Mouse (Mus musculus): ENCODE measurements around the gene Prkcz. TPM values are rescaled to one million over a fixed set of nuclear protein-coding genes. Genes with fewer than 3 reads are reported as not detected.

The Prkcz gene
- total and polyA plus RNA-seq, 2 experiments from 2014 or later = 104 to 106 TPM

DNA sequence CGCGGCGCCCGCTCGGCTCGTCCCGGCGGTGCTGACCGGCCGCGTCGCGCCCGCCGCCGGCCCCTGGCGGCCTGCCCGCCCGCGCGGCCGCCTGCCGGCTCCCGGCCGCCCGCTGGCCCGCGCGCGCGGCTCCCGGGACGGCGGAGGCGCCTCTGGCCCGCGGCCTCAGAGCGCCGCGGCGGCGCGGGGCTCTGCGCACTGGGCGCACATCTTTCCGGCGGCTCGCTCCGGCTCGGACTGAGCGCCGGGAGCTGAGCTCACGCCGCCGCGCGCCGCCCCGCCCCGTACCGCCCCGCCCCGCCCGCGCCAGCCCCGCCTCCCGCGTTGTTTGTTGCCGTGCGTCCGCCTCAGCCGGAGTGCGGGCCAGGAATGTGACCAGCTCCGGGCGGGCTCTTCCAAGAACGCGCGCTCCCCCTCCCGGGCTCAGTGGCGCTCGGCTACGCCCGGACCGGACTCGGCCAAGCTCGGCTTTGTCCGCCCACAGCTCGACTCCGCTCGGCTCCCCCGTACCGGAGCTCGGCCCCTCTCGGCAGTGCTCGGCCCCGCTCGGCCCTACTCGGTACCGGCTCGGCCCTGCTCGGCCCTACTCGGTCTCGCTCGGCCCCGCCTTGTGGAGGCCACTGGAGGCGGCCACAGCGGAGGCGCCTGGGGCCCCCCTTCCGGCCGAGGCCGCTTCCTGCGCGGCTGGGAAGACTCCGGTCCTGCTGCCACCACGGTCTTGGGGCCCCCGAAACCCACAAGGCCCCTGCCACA, 138.1 kb downstream of the Prkcz start:
- peaks cover 22% of the 10 kb centered on the region for H3K4me1 ChIP-seq (ENCODE audit: insufficient read depth, low read length)
- peak overlapping the region; percentile 95 for H3K9ac ChIP-seq (replicated peaks; ENCODE audit: low read length, poor library complexity, severe bottlenecking)
- H3K9me3 ChIP-seq (ENCODE audit: low read length) = no peaks in the 10 kb centered on the region
- H3K27ac ChIP-seq (ENCODE audit: low read depth, low read length) = peak overlapping the region; percentile 97
- no peaks in the 10 kb centered on the region for H3K36me3 ChIP-seq (ENCODE audit: insufficient read depth, low read length)
- peak; percentile 100 for ATAC-seq (ENCODE audit: low FRiP score)
- TF ChIP-seq CTCF (IDR thresholded peaks at IDR 0.05) = peak; percentile 47
- peak; percentile 98 for DNase-seq (ENCODE audit: low spot score)
- peak overlapping the region; percentile 80 for H3K4me3 ChIP-seq (ENCODE audit: low read depth, low read length)
- peak overlapping the region; percentile 100 for H3K4me2 ChIP-seq (ENCODE audit: low read depth, low read length, poor library complexity, severe bottlenecking)
- H3K27me3 ChIP-seq (ENCODE audit: insufficient read depth, low read length) = no peaks in the 10 kb centered on the region
- WGBS = under 1% methylated on average over 57 of the region's 116 CpGs

DNA sequence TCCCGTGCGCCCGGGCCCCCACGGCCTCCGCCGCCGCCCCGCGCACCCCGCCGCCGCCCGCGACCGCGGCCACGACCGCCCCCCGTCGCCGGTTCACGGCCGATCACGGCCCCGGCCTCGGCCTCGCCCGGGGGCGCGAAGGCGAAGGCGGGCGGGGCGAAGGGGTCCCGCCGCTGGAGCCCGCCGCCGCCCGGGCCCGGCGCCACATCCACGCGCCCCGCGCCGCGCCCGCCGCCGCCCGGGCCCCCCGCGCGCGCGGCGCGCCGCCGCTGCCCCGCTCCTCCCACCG, 138.7 kb downstream of the Prkcz start, which contains the start of gene Ski:
Gene Ski (minus strand): TSS at position 41 of the 289 bp plus-strand sequence.
- H3K27ac ChIP-seq (ENCODE audit: low read depth, low read length) = peak within 1 kb of the TSS; percentile 97
- H3K4me1 ChIP-seq (ENCODE audit: insufficient read depth, low read length) = peaks cover 28% of the 10 kb centered on the region
- peak within 1 kb of the TSS; percentile 95 for H3K9ac ChIP-seq (replicated peaks; ENCODE audit: low read length, poor library complexity, severe bottlenecking)
- ATAC-seq (ENCODE audit: low FRiP score) = no peak
- DNase-seq (ENCODE audit: low spot score) = no peak
- WGBS = no CpG with 5 or more reads among the region's 63 CpGs
- TF ChIP-seq CTCF (IDR thresholded peaks at IDR 0.05) = no peak
- H3K4me2 ChIP-seq (ENCODE audit: low read depth, low read length, poor library complexity, severe bottlenecking) = peak within 1 kb of the TSS; percentile 100
- no peaks in the 10 kb centered on the region for H3K9me3 ChIP-seq (ENCODE audit: low read length)
- H3K27me3 ChIP-seq (ENCODE audit: insufficient read depth, low read length) = no peaks in the 10 kb centered on the region
- peak within 1 kb of the TSS; percentile 80 for H3K4me3 ChIP-seq (ENCODE audit: low read depth, low read length)
- H3K36me3 ChIP-seq (ENCODE audit: insufficient read depth, low read length) = no peaks in the 10 kb centered on the region

DNA sequence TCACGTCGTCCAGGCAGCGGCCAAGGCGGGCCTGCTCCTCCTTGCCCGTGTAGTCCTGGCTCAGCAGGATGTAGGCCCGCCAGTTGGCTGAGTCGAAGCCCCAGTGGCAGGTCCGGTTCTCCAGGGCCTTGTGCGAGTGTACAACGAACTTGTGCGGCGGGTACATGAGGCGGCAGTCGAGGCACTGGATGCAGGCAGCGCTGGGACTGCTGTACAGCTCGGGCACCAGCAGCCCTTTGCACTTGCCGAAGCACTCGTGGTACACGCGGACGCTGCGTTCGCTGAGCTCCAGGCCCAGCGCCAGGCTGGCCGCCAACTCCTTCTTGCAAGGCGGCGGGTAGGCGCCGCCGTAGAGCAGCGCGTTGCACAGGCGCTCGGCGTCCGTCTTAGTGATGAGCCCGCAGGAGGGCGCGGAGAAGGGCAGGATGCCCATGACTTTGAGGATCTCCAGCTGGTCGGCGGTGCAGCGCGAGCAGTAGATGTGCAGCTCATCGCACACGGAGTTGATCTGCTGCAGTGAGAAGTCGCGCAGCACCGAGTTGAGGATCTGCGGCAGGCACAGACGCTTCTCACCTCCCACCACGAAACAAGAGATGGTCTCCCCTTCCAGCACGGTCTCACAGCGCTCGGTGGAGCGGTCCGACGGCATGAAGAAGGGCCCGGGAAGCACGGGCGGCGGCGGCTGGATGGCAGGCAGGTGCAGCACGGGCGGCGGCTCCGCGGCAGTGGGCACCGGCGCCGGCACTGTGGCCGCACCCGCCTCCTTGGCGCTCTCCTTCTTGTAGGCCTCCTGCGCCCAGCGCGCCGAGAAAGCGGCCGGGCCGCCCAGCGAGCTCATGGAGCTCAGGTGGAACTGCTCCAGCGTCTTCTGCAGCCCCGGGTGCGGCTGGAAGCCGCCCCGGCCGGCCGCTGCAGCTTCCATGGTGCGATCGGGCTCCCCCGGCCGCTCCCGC, 139.3 kb downstream of the Prkcz start:
- H3K27ac ChIP-seq (ENCODE audit: low read depth, low read length) = peak overlapping the region; percentile 97
- ATAC-seq (ENCODE audit: low FRiP score) (no peak), DNase-seq (ENCODE audit: low spot score) (peak; percentile 82)
- peak overlapping the region; percentile 100 for H3K4me2 ChIP-seq (ENCODE audit: low read depth, low read length, poor library complexity, severe bottlenecking)
- H3K4me1 ChIP-seq (ENCODE audit: insufficient read depth, low read length) = peaks cover 31% of the 10 kb centered on the region
- WGBS = under 1% methylated on average over 76 of the region's 93 CpGs
- no peaks in the 10 kb centered on the region for H3K27me3 ChIP-seq (ENCODE audit: insufficient read depth, low read length)
- TF ChIP-seq CTCF (IDR thresholded peaks at IDR 0.05) = peak; percentile 20
- H3K36me3 ChIP-seq (ENCODE audit: insufficient read depth, low read length) = no peaks in the 10 kb centered on the region
- no peaks in the 10 kb centered on the region for H3K9me3 ChIP-seq (ENCODE audit: low read length)
- peak overlapping the region; percentile 80 for H3K4me3 ChIP-seq (ENCODE audit: low read depth, low read length)
- peak overlapping the region; percentile 95 for H3K9ac ChIP-seq (replicated peaks; ENCODE audit: low read length, poor library complexity, severe bottlenecking)

DNA sequence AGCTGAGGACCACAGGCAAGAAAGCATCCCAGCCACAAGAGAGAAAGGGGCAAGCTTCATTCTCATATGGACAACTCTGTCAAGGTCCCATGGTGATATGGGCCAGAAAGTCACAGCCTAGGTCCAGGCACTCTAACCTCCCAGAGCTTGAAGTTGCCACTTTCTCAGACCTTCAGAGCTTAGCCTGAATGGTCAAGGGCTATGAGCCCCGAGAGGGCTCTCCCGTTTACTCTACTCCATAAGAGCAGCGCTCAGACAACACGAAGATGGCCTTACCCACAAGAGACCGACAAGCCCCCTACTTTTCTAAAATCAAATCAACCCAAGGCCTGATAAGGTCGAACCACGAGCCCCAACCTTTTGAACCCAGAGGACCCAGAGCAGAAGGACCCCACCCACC, 140.1 kb downstream of the Prkcz start:
- Histone ChIP-seq H3K9me3 (ENCODE audit: low read length) (no peaks in the 10 kb centered on the region), H3K4me1 (ENCODE audit: insufficient read depth, low read length) (peaks cover 36% of the 10 kb centered on the region), H3K9ac (replicated peaks; ENCODE audit: low read length, poor library complexity, severe bottlenecking) (peak overlapping the region; percentile 95), H3K4me3 (ENCODE audit: low read depth, low read length) (peak overlapping the region; percentile 80), H3K36me3 (ENCODE audit: insufficient read depth, low read length) (no peaks in the 10 kb centered on the region), H3K4me2 (ENCODE audit: low read depth, low read length, poor library complexity, severe bottlenecking) (peak overlapping the region; percentile 100), H3K27ac (ENCODE audit: low read depth, low read length) (peak overlapping the region; percentile 8; the same call in 1 of the 2 replicates), H3K27me3 (ENCODE audit: insufficient read depth, low read length) (no peaks in the 10 kb centered on the region)
- 2% methylated on average over 7 of the region's 7 CpGs for WGBS
- TF ChIP-seq CTCF (IDR thresholded peaks at IDR 0.05) = no peak
- ATAC-seq (ENCODE audit: low FRiP score) (no peak), DNase-seq (ENCODE audit: low spot score) (no peak)

DNA sequence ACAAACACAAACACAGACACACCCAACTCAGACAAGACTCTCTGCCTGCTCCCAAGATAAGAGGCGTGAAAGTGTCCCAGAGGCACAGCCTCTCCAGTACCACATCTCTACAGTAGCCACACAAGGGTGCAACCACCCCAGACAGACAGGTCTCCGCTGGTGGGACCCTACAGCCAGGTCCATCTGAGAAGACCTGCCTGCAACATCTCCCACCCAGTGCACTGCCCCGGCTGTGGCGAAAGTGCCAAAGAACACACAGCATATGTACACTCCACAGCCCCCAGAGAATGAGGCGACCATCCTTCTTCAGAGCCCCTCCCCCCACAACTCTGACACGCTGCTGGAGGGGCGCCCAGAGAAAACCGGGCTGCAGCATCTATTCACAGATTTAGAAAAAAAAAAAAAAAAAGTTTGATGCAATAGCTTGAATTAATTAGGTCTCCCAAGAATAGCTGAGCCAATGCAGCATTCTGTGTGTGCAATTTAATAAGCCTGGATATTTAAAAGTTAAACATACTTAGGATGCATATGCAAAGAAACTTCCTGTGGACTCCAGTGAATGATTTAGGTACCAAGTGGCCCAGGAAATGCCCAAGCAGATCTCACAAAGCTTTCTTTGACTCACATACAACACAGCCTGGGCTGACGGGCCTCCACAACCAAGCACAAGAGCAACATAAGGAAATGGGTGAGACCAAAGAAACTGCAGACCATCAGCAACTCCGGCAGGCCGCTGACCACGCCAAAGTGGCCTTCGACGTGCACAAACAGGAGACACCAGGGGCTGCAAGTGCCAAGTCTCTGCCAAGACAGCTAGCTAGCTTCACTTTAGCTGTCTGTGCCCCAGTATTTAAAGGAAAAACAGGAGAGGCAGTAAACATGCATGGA, 140.7 kb downstream of the Prkcz start:
- Histone ChIP-seq H3K27ac (ENCODE audit: low read depth, low read length) (peak overlapping the region; percentile 8; the same call in 1 of the 2 replicates), H3K4me2 (ENCODE audit: low read depth, low read length, poor library complexity, severe bottlenecking) (peak overlapping the region; percentile 100), H3K4me1 (ENCODE audit: insufficient read depth, low read length) (peaks cover 43% of the 10 kb centered on the region), H3K9ac (replicated peaks; ENCODE audit: low read length, poor library complexity, severe bottlenecking) (peak overlapping the region; percentile 95), H3K9me3 (ENCODE audit: low read length) (no peaks in the 10 kb centered on the region), H3K27me3 (ENCODE audit: insufficient read depth, low read length) (no peaks in the 10 kb centered on the region), H3K4me3 (ENCODE audit: low read depth, low read length) (peak overlapping the region; percentile 80), H3K36me3 (ENCODE audit: insufficient read depth, low read length) (no peaks in the 10 kb centered on the region)
- ATAC-seq (ENCODE audit: low FRiP score) = no peak
- no peak for TF ChIP-seq CTCF (IDR thresholded peaks at IDR 0.05)
- peak; percentile 53 for DNase-seq (ENCODE audit: low spot score)
- WGBS = 6% methylated on average over 14 of the region's 14 CpGs

Measured in midbrain, postnatal 0 days (tissue).